Mouse (Mus musculus) megakaryocyte, embryonic 14.5 days (primary cell): Measurements from ENCODE around the gene Fancd2. TPM values are rescaled to one million over a fixed set of nuclear protein-coding genes. Genes with fewer than 3 reads are reported as not detected.

Experiments
- H3K27me3 ChIP-seq: replicated peaks from 2 replicates; pipeline ENCODE3; 2012; ENCODE audit warnings: inconsistent platforms
- H3K36me3 ChIP-seq: replicated peaks from 2 replicates; pipeline ENCODE3; 2012; ENCODE audit warnings: low read length, inconsistent platforms, mixed read lengths
- H3K4me1 ChIP-seq: 2 replicates; pipeline ENCODE4 v1.6.1; 2012; ENCODE audit warnings: inconsistent platforms
- H3K4me3 ChIP-seq: replicated peaks from 2 replicates; pipeline ENCODE3; 2012; ENCODE audit warnings: moderate library complexity, mild to moderate bottlenecking, inconsistent platforms
- H3K9me3 ChIP-seq: 2 replicates; pipeline ENCODE4 v1.6.1; 2012; ENCODE audit warnings: inconsistent platforms
- FLI1 ChIP-seq: IDR thresholded peaks from 2 replicates; pipeline ENCODE4 v1.6.1; 2012; ENCODE audit warnings: low read length, inconsistent platforms, mixed read lengths
- GATA1 ChIP-seq: IDR thresholded peaks from 3 replicates; pipeline ENCODE4 v1.6.1; 2012; ENCODE audit warnings: mixed read lengths, low read length, inconsistent platforms, borderline replicate concordance
- polyA plus RNA-seq: library from polyadenylated mRNA; stranded (reverse); fragments of >175 nt; gene quantifications from 2 replicates; pipeline ENCODE4 v1.2.3, GENCODE M21; 2012; ENCODE audit warnings: low replicate concordance; ENCODE audit not compliant: insufficient read depth

Gene Fancd2
- polyA plus RNA-seq, 1 experiment = 0.08 TPM

DNA sequence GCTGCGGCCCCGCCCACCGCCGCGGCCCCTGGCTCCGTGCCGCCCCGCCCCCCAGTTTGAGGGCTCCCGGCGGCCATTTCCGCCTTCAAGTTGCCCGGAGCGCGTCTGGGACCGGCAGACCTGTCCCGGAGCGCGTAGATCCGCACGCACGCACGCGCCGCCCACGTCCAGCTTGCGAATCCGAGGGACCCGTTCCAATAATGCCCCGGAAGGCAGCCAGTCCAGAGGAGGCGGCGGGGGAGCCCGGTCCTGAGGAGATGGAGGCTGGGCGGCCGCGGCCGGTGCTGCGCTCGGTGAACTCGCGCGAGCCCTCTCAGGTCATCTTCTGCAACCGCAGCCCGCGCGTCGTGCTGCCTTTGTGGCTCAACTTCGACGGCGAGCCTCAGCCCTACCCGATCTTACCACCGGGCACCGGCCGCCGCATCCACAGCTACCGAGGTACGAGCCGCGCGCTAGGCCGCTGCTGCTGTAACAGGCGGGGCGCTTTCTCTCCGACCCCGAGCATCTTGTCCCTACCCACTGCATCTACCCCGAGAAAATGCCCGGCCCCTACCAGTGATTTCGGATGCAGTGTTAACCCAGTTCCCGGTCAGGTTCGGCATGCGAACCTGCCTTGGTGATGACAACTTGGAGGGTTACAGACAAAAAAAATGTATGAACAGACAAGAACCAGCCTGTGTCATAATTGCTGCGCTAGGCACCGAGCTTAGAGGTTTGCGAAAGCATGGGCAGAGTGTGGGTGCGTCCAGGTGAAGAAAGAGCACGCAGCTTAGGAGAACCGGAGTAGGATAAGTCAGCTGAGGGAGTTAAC, 92.7 kb downstream of the Fancd2 start, which contains the start of gene Vhl:
Gene Vhl (plus strand): TSS at position 19 of the 811 bp plus-strand sequence.
- peak within 1 kb of the TSS; percentile 97 for H3K4me3 ChIP-seq
- TF ChIP-seq GATA1 (no peak), FLI1 (no peak)
- peaks cover 30% of the 10 kb centered on the region for H3K4me1 ChIP-seq
- no peaks in the 10 kb centered on the region for H3K9me3 ChIP-seq
- peaks cover 29% of the 10 kb centered on the region for H3K36me3 ChIP-seq
- no peaks in the 10 kb centered on the region for H3K27me3 ChIP-seq

DNA sequence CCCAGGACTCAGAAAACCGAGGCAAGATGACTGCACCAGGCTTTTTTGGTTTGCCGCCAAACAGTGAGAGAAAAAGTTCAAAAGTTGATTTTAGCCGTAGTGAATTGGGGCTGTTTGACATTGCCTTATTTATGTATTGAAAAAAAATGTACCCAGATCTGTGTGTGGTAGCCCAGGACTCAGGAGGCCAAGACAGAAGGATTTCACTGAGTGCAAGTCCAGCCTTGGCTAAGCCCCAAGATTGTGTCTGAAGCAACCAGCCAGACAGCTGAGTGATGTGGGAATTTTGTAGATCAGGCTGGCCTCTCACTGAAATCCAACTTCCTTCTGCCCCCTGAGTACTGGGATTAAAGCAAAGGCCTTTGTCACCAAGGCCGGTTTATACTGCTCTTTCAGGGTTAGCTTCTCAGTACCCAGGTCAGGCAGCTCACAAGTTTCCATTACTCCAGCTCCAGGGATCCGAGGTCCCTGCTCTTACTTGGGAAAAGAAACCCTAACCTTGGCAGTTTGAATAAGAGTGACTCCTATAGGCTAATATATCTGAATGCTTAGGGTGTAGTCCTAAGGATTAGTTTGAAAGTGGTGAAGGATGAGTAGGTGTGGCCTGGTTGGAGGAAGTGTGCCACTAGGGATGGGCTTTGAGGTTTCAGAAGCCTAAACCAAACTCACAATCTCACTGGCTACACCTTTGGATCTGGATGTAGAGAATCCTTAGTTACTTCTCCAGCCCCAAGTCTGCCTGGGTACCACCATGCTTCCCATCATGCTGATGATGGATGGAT, 93.7 kb downstream of the Fancd2 start:
- peaks cover 34% of the 10 kb centered on the region for H3K4me1 ChIP-seq
- no peaks in the 10 kb centered on the region for H3K27me3 ChIP-seq
- peak overlapping the region; percentile 97 for H3K4me3 ChIP-seq
- no peaks in the 10 kb centered on the region for H3K9me3 ChIP-seq
- TF ChIP-seq FLI1 (no peak), GATA1 (no peak)
- H3K36me3 ChIP-seq = peaks cover 39% of the 10 kb centered on the region

DNA sequence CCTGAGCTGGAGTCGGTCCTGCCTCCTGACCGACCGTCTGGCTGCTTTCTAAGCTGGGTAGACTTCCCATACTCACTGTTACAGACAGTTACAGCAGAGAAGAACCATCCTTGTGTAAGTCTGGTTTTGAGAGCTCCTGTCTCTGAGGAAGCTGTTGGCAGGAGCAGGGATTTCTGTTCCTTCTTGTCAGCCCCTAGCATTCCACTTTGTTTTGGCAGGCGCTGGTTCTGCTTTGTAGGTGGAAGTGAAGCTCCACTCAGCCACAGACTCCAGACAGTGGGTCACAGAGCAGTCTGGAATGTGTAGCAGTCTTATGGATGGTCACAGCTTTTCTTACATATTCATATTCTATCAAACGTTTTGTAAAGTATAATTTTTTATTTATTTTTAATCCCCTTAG, 98.8 kb downstream of the Fancd2 start:
- peaks cover 21% of the 10 kb centered on the region for H3K4me1 ChIP-seq
- no peak overlapping the region for H3K4me3 ChIP-seq
- H3K9me3 ChIP-seq = no peaks in the 10 kb centered on the region
- peaks cover 75% of the 10 kb centered on the region for H3K36me3 ChIP-seq
- TF ChIP-seq GATA1 (no peak), FLI1 (no peak)
- H3K27me3 ChIP-seq = no peaks in the 10 kb centered on the region

DNA sequence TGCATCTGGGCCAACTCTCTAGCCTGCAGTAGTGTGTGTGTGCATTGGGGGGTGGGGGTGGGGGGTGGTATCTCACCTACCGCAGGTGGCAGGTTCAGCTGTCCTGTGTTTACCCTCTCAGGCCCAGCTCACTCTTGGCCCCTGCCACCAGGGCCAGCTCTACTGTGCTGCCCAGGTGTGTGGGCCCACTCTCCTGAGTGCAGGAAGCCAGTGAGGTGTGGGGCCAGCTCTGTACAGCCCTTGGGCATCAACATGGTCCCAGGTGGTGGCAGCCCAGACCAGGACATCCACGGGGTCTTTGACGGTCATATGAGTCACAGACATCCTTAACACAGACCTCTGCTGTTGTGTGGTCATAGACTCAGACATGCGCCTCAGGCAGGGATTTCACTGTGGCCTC, 101.4 kb downstream of the Fancd2 start:
- Histone ChIP-seq H3K27me3 (peaks cover 4% of the 10 kb centered on the region), H3K4me1 (peaks cover 10% of the 10 kb centered on the region), H3K4me3 (no peak overlapping the region), H3K9me3 (no peaks in the 10 kb centered on the region), H3K36me3 (peaks cover 58% of the 10 kb centered on the region)
- TF ChIP-seq FLI1 (no peak), GATA1 (no peak)

DNA sequence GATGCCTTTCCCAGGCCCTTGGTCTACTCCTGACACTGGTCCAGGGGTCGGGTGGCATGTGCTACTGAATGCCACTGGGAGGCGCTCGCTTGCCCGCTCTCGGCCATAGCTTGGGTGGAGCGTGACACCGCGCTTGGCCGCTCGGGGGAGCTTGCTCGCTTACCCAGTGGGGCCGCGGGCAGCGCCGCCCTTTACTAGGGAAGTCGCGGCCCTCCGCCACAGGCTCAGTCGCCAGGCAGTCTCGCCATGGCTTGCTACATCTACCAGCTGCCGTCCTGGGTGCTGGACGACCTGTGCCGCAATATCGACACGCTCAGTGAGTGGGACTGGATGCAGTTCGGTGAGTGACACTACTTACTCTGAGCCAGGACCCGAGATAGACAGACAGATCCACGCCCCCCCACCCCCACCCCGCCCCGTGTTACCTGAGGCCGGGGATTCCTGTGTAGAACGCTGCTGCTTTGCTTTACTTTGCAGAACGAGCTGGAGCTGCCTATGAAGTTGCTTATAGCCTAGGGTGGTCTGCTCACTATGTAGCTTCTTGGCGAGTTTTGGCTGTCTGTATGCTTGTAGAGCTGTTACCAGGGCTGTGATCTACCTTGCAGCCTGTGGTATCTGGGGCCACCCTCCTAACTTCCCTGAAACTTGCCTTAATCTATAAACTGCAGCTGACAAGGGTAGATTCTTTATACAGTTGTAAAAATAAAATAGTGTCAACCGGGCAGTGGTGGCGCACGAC, 107.0 kb downstream of the Fancd2 start, which contains the start of gene Irak2:
Gene Irak2 (plus strand): TSS at position 166 of the 739 bp plus-strand sequence.
- no peaks in the 10 kb centered on the region for H3K9me3 ChIP-seq
- TF ChIP-seq GATA1 = no peak
- TF ChIP-seq FLI1 = no peak
- H3K36me3 ChIP-seq = peaks cover 4% of the 10 kb centered on the region

DNA sequence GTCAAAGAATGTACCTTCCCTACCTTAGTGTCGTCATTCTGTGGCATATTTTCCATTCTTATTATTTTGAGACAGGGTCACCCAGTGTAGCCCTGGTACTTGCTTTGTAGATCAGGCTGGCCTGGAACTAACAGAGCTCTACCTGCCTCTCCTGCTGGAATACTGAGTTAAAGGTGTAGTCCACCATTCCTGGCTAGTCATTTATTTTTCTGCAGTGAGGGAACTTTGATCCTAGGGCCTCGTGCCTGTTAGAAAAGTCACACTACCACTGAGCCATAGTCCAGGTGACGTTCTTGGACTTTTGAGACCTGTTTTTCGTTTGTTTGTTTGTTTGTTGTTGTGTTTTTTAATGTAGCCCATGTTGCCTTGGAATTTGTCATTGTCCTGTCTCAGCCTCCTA, 107.7 kb downstream of the Fancd2 start:
- H3K9me3 ChIP-seq = no peaks in the 10 kb centered on the region
- H3K4me3 ChIP-seq = peak overlapping the region; percentile 80
- peaks cover 7% of the 10 kb centered on the region for H3K4me1 ChIP-seq
- peaks cover 24% of the 10 kb centered on the region for H3K27me3 ChIP-seq
- H3K36me3 ChIP-seq = no peaks in the 10 kb centered on the region
- TF ChIP-seq FLI1 (no peak), GATA1 (no peak)

More for the DNA sequence above, 107.0 kb downstream of the Fancd2 start, which contains the start of gene Irak2:
- peaks cover 18% of the 10 kb centered on the region for H3K27me3 ChIP-seq
- peaks cover 7% of the 10 kb centered on the region for H3K4me1 ChIP-seq
- peak within 1 kb of the TSS; percentile 95 for H3K4me3 ChIP-seq

DNA sequence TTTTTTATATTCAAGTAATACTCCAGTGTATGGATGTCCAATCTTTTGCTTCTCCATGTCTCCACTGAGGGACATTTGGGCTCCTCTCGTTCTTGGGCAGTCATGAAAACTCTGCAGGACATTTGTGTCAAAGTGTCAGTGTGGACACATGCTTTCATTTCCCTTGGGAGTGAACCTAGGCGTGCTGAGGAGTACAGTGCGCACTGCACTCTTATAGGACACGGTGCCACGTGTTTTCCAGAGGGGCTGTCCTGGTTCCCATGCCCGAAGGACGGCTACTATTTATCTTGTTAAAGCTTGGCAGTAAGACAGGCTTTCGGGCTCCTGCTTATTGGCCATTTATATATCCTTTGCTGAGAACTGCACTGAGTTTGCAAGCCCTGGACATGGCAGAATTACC, 111.1 kb downstream of the Fancd2 start:
- Histone ChIP-seq H3K36me3 (no peaks in the 10 kb centered on the region), H3K4me3 (no peak overlapping the region), H3K27me3 (peaks cover 39% of the 10 kb centered on the region), H3K4me1 (peaks cover 14% of the 10 kb centered on the region), H3K9me3 (no peaks in the 10 kb centered on the region)
- TF ChIP-seq GATA1 (no peak), FLI1 (no peak)

DNA sequence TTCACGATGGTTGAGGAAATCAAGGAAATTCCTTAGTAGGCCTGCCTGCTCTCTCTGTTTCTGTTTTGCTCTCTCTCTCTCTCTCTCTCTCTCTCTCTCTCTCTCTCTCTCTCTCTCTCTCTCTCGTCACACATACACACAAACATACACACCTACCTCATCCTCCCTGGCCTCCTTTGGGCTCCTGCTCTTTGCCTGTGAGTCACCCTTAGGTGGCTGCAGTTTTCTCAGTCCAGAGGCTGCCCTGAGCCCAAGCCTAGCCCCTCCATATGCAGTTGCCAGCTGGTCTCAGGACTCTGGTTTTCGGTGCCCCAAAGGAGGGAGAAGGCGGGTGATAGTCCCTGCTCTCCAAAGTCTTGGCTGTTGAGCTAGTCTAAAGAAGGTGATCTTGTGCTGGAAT, 111.5 kb downstream of the Fancd2 start:
- Histone ChIP-seq H3K9me3 (no peaks in the 10 kb centered on the region), H3K36me3 (peaks cover 1% of the 10 kb centered on the region), H3K4me3 (no peak overlapping the region), H3K4me1 (peaks cover 14% of the 10 kb centered on the region), H3K27me3 (peaks cover 40% of the 10 kb centered on the region)
- TF ChIP-seq GATA1 = no peak
- no peak for TF ChIP-seq FLI1

DNA sequence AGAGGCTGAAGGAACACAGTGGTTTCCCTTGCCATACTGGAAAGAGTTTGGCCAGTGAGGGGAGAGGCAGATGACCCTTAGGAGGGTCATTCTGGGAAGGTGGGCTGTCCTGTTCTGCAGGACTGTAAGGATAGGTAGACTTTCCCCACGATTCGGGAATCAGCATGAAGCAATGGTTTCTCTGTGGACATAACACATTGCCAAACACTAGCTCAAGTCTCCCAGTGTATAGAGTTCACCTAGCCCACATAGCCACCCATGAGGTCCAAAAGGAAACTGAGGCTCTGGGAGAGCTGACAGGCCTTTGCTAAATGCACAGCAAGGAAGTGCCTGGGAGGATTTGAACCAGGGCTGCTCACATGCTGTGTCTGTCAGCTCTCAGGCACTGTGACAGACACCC, 112.5 kb downstream of the Fancd2 start:
- TF ChIP-seq FLI1 (no peak), GATA1 (no peak)
- Histone ChIP-seq H3K27me3 (peaks cover 48% of the 10 kb centered on the region), H3K36me3 (peaks cover 5% of the 10 kb centered on the region), H3K4me3 (no peak overlapping the region), H3K4me1 (peaks cover 15% of the 10 kb centered on the region), H3K9me3 (no peaks in the 10 kb centered on the region)
